Mouse (Mus musculus): Measurements from ENCODE around the gene Tas1r2.

The Tas1r2 gene

GRCm38 (mm10) chr4:139705986-139706385 is 52.6 kb downstream of the Tas1r2 start:
- DNase-seq (ENCODE audit: low spot score): no peak

GRCm38 (mm10) chr4:139710467-139711334 is 57.4 kb downstream of the Tas1r2 start:
- no peak for DNase-seq (ENCODE audit: low spot score)

- no peak for DNase-seq (ENCODE audit: low spot score)
Measured at GRCm38 (mm10) chr4:139715241-139715932, 62.0 kb downstream of the Tas1r2 start.

- no peak for DNase-seq (ENCODE audit: low spot score)
Measured at GRCm38 (mm10) chr4:139716477-139717169, 63.3 kb downstream of the Tas1r2 start.

GRCm38 (mm10) chr4:139718978-139719377 is 65.6 kb downstream of the Tas1r2 start:
- DNase-seq (ENCODE audit: low spot score): no peak
